Mouse (Mus musculus) myocyte (in vitro differentiated cells): ENCODE results near the gene Mtln.

Experiments
- CEBPB ChIP-seq: IDR thresholded peaks from 2 replicates; pipeline ENCODE4 v1.6.1; 2011; ENCODE audit warnings: mild to moderate bottlenecking, moderate library complexity; ENCODE audit not compliant: poor library complexity, insufficient read depth, severe bottlenecking
- E2F4 ChIP-seq: IDR thresholded peaks from one replicate; pipeline ENCODE4 v1.6.1; 2011; ENCODE audit warnings: mild to moderate bottlenecking, control low read depth, moderate library complexity; ENCODE audit not compliant: insufficient read depth
- MAX ChIP-seq: IDR thresholded peaks from one replicate; pipeline ENCODE4 v1.6.1; 2011; ENCODE audit warnings: low read depth, mild to moderate bottlenecking, control low read depth
- MYOD1 ChIP-seq, 3 experiments: IDR thresholded peaks; one replicate each; pipeline ENCODE4 v1.6.1; 2011; ENCODE audit warnings: control low read depth in 2 of 3, low read depth in 2 of 3, mild to moderate bottlenecking in 2 of 3, moderate library complexity in 1 of 3; ENCODE audit not compliant: insufficient read length in 2 of 3, control insufficient read depth in 1 of 3
- MYOG ChIP-seq, 3 experiments: IDR thresholded peaks; one replicate each; pipeline ENCODE4 v1.6.1; 2011; ENCODE audit warnings: control low read depth in 2 of 3, low read depth in 2 of 3, mild to moderate bottlenecking in 2 of 3; ENCODE audit not compliant: insufficient read length in 2 of 3, control insufficient read depth in 1 of 3, insufficient read depth in 1 of 3
- POLR2A ChIP-seq: IDR thresholded peaks from one replicate; pipeline ENCODE4 v1.6.1; 2011; ENCODE audit warnings: low read depth, mild to moderate bottlenecking, control low read depth, moderate library complexity; ENCODE audit not compliant: insufficient read length
- POLR2AphosphoS2 ChIP-seq: IDR thresholded peaks from one replicate; pipeline ENCODE4 v1.6.1; 2011; ENCODE audit warnings: low read depth, control low read depth; ENCODE audit not compliant: insufficient read length
- SRF ChIP-seq: IDR thresholded peaks from one replicate; pipeline ENCODE4 v1.6.1; 2011; ENCODE audit warnings: low read depth; ENCODE audit not compliant: control insufficient read depth, insufficient read length
- TCF3 ChIP-seq: IDR thresholded peaks from one replicate; pipeline ENCODE4 v1.6.1; 2011; ENCODE audit warnings: low read depth, control low read depth; ENCODE audit not compliant: insufficient read length
- USF1 ChIP-seq: IDR thresholded peaks from one replicate; pipeline ENCODE4 v1.6.1; 2011; ENCODE audit warnings: low read depth, mild to moderate bottlenecking, control low read depth, moderate library complexity

DNA sequence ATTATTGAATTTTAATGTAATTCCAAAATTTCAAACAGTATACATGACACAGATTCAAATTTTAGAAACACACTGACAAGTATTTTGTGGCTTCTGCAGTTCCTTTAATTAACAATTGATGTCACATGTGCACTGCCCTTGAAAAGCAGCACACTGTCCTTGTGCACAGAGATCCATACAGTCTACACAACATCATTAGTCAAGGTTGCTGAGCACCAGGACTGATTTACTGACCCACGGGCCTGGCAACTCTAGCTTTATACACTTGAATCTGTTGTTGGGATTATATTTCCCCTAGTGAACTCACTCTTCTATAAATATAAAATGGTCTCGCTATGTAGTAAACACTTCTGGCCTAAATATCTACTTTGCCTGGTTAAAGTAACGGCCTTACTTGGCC lies 17.3 kb downstream of the Mtln start:
- no peak for TF ChIP-seq POLR2A
- no peak for TF ChIP-seq POLR2AphosphoS2
- TF ChIP-seq E2F4 = no peak
- TF ChIP-seq MAX = no peak
- no peak for TF ChIP-seq USF1
- no peak for TF ChIP-seq MYOD1 (IDR thresholded peaks at IDR 0.05; ENCODE audit: control insufficient read depth in 1 of 3, insufficient read length in 2 of 3, low read depth in 2 of 3)
- no peak for TF ChIP-seq TCF3
- no peak for TF ChIP-seq MYOG (IDR thresholded peaks at IDR 0.05; ENCODE audit: control insufficient read depth in 1 of 3, insufficient read depth in 1 of 3, insufficient read length in 2 of 3, low read depth in 2 of 3)
- no peak for TF ChIP-seq CEBPB
- TF ChIP-seq SRF = no peak
